Mouse (Mus musculus): ENCODE results near the gene Nelfb.

DNA sequence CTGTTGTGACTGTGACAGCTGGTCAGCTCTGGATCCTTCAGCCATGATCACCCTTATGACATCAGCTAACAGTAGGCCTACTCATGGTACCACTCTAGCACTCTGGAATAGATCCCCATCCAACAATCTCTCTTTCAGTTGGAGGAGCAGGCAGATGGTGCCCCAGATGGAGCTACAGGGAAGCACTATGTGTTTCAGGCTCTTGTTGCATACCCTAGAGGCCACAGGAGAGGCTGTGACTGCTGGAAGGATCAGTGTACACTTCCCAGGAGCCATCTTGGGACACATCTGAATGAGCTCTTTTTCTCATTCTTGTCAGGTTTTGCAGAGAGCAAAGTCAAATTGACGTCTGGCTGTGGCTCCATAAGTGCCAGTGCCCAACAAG is 39.5 kb downstream of the Nelfb start:
- TF ChIP-seq POLR2A (IDR thresholded peaks at IDR 0.05; ENCODE audit: borderline replicate concordance, extremely low read depth, insufficient read depth, insufficient read length, poor library complexity, severe bottlenecking) (no peak), CTCF (IDR thresholded peaks at IDR 0.05; ENCODE audit: borderline replicate concordance, extremely low read depth, insufficient read depth, insufficient read length) (no peak)
